Mouse (Mus musculus) G1E (cell line): ENCODE measurements around the gene Cd81. TPM values are rescaled to one million over a fixed set of nuclear protein-coding genes. Genes with fewer than 3 reads are reported as not detected.

Source experiments
- ATAC-seq: 2 replicates; pipeline ENCODE4 v1.8.0; 2016; ENCODE audit warnings: mild to moderate bottlenecking; ENCODE audit not compliant: insufficient number of reproducible peaks, poor library complexity, low FRiP score, severe bottlenecking; ENCODE audit errors: extremely low read depth
- DNase-seq: peaks from one replicate; pipeline ENCODE4 v3.0.0; 2012; ENCODE audit warnings: low spot score
- H3K27me3 ChIP-seq: 2 replicates; pipeline ENCODE4 v1.6.1; 2012; ENCODE audit warnings: mild to moderate bottlenecking, low read length, inconsistent platforms; ENCODE audit not compliant: insufficient read depth
- H3K36me3 ChIP-seq: replicated peaks from 2 replicates; pipeline ENCODE3; 2012; ENCODE audit warnings: mild to moderate bottlenecking, inconsistent platforms
- H3K4me1 ChIP-seq: 2 replicates; pipeline ENCODE4 v1.6.1; 2012; ENCODE audit warnings: low read depth, low read length, inconsistent platforms, mixed read lengths; ENCODE audit not compliant: insufficient read depth
- H3K4me3 ChIP-seq: 2 replicates; pipeline ENCODE4 v1.5.1; 2012; ENCODE audit warnings: low read depth, mild to moderate bottlenecking, inconsistent platforms, low read length, moderate library complexity, mixed read lengths
- H3K9me3 ChIP-seq: replicated peaks from 2 replicates; pipeline ENCODE4 v1.6.1; 2012; ENCODE audit warnings: inconsistent platforms
- CTCF ChIP-seq: IDR thresholded peaks from 2 replicates; pipeline ENCODE4 v1.5.1; 2012; ENCODE audit warnings: low read depth, low read length, inconsistent platforms, mixed read lengths
- GATA1 ChIP-seq: IDR thresholded peaks from 2 replicates; pipeline ENCODE4 v1.6.1; 2012; ENCODE audit warnings: borderline replicate concordance, low read length, inconsistent platforms, mixed read lengths
- GATA2 ChIP-seq: IDR thresholded peaks from 2 replicates; pipeline ENCODE4 v1.6.1; 2012; ENCODE audit warnings: low read depth, low read length, inconsistent platforms, borderline replicate concordance
- POLR2AphosphoS5 ChIP-seq: IDR thresholded peaks from 2 replicates; pipeline ENCODE4 v1.6.1; 2012; ENCODE audit warnings: low read depth, low read length, inconsistent platforms; ENCODE audit not compliant: insufficient replicate concordance
- TAL1 ChIP-seq: conservative IDR thresholded peaks from 2 replicates; pipeline ENCODE4 v1.6.1; 2012; ENCODE audit warnings: low read depth, low read length, inconsistent platforms, mixed read lengths
- polyA plus RNA-seq: library from polyadenylated mRNA; stranded (reverse); fragments of >175 nt; gene quantifications from 2 replicates; pipeline ENCODE4 v1.2.3, GENCODE M21; 2012
- total RNA-seq, 2 experiments: library from RNA; stranded (forward) in 1 of 2; stranded (reverse) in 1 of 2; fragments of 200-1000 nt in 1 of 2; fragments of >200 nt in 1 of 2; fragmentation: Nextera tagmentation in 1 of 2; gene quantifications; 2 replicates each; pipeline ENCODE4 v1.2.3; 2014 to 2017

Cd81 gene
- total and polyA plus RNA-seq, 3 experiments, result 187 to 192 (median 191) TPM

GRCm38 (mm10) chr7:143020764-143021163, 31.8 kb upstream of the Cd81 start:
- Histone ChIP-seq H3K4me3 (no peak overlapping the region), H3K27me3 (no peaks in the 10 kb centered on the region), H3K9me3 (no peaks in the 10 kb centered on the region), H3K4me1 (peaks cover 46% of the 10 kb centered on the region), H3K36me3 (peaks cover 69% of the 10 kb centered on the region)
- ATAC-seq (no peak), DNase-seq (no peak)
- TF ChIP-seq POLR2AphosphoS5 (no peak), TAL1 (no peak), CTCF (no peak), GATA1 (no peak), GATA2 (no peak)

GRCm38 (mm10) chr7:143021356-143022164, 31.0 kb upstream of the Cd81 start:
- TF ChIP-seq GATA2 (no peak), GATA1 (no peak), CTCF (no peak), TAL1 (no peak), POLR2AphosphoS5 (no peak)
- Histone ChIP-seq H3K27me3 (no peaks in the 10 kb centered on the region), H3K36me3 (peaks cover 61% of the 10 kb centered on the region), H3K4me3 (no peak overlapping the region), H3K4me1 (peaks cover 38% of the 10 kb centered on the region), H3K9me3 (no peaks in the 10 kb centered on the region)
- DNase-seq, result no peak
- no peak for ATAC-seq

DNA sequence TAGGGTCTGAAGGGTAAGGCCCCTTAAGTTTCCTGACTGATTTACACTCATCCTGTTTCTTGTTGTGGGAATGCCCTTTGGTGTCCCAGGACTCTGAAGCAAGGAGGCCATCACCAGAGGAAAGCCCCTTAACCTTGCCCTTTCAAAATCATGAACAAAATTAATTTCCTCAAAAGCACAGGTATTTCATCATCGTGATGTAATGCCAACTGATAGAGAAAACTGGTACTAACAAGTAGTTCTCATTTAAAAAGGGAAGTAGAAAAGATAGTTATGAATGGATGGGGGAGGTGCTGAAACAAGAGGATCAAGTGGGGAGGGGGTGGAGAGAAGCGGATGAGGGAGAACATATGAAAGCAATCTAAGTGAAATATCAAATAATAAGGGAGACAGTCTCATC, 29.0 kb upstream of the Cd81 start:
- Histone ChIP-seq H3K4me1 (peaks cover 29% of the 10 kb centered on the region), H3K27me3 (no peaks in the 10 kb centered on the region), H3K4me3 (no peak overlapping the region), H3K9me3 (no peaks in the 10 kb centered on the region), H3K36me3 (peaks cover 43% of the 10 kb centered on the region)
- DNase-seq (no peak), ATAC-seq (no peak)
- TF ChIP-seq TAL1 (no peak), GATA2 (no peak), GATA1 (no peak), POLR2AphosphoS5 (no peak), CTCF (no peak)

GRCm38 (mm10) chr7:143024293-143024692, 28.2 kb upstream of the Cd81 start:
- ATAC-seq (no peak), DNase-seq (no peak)
- Histone ChIP-seq H3K27me3 (no peaks in the 10 kb centered on the region), H3K36me3 (peaks cover 36% of the 10 kb centered on the region), H3K4me3 (no peak overlapping the region), H3K9me3 (no peaks in the 10 kb centered on the region), H3K4me1 (peaks cover 29% of the 10 kb centered on the region)
- TF ChIP-seq CTCF (no peak), GATA1 (no peak), GATA2 (no peak), POLR2AphosphoS5 (no peak; the same call in 1 of the 2 replicates), TAL1 (no peak)

DNA sequence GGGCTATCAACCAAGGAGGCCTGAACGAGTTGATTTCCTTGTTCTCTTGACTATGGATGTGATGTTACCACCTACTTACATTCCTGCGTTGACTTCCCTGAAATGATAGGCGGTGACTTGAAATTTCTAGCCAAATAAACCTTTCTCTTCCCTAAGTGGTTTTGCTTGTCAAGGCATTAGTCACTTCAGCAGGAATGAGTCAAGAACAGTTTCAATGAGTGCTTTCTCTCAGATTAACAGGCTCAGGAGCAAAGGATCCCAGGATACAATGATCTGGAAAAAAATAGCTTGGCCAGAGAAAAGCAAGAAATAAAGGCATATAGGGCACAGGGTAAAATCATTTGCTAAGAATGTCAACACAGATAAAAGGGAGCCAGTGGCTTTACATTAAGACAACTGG, 27.0 kb upstream of the Cd81 start:
- Histone ChIP-seq H3K36me3 (peaks cover 23% of the 10 kb centered on the region), H3K9me3 (no peaks in the 10 kb centered on the region), H3K27me3 (0 out of 2 replicates have a peak, but pooled peaks cover 5% of the 10 kb centered on the region), H3K4me3 (no peak overlapping the region), H3K4me1 (peaks cover 26% of the 10 kb centered on the region)
- ATAC-seq (no peak), DNase-seq (no peak)
- TF ChIP-seq POLR2AphosphoS5 (no peak), GATA2 (no peak), CTCF (no peak), TAL1 (no peak), GATA1 (no peak)

GRCm38 (mm10) chr7:143027196-143027595, 25.3 kb upstream of the Cd81 start:
- no peak for ATAC-seq
- peaks cover 9% of the 10 kb centered on the region for H3K36me3 ChIP-seq
- no peak for DNase-seq
- TF ChIP-seq GATA2, result no peak
- TF ChIP-seq GATA1, result no peak
- TF ChIP-seq CTCF, result no peak
- no peak for TF ChIP-seq POLR2AphosphoS5
- TF ChIP-seq TAL1, result no peak
- no peak overlapping the region for H3K4me3 ChIP-seq
- no peaks in the 10 kb centered on the region for H3K9me3 ChIP-seq
- peaks cover 16% of the 10 kb centered on the region for H3K4me1 ChIP-seq
- H3K27me3 ChIP-seq, result 0 out of 2 replicates have a peak, but pooled peaks cover 5% of the 10 kb centered on the region
